Mouse (Mus musculus) limb, embryonic 14.5 days (tissue): ENCODE results near the gene Gjd3. TPM values are rescaled to one million over a fixed set of nuclear protein-coding genes. Genes with fewer than 3 reads are reported as not detected.
"Not testable (repeated sequence)": the region's sequence is repeated elsewhere in the genome, so short reads cannot be mapped to it uniquely, and the experiment has no call there.

Source experiments
- ATAC-seq: fragments of 200-750 bp; cut with Nextera tagmentation; 2 replicates; pipeline ENCODE4 v1.8.0; 2017; ENCODE audit warnings: low read depth, moderate number of reproducible peaks, moderate TSS enrichment; ENCODE audit not compliant: low FRiP score
- DNase-seq: peaks from one replicate; pipeline ENCODE4 v3.0.0-alpha.2; 2015; ENCODE audit warnings: low spot score
- H3K27ac ChIP-seq: fragments of 300-500 bp; sonication (generic); replicated peaks from 2 replicates; pipeline ENCODE4 v1.5.1; 2014; ENCODE audit warnings: low read depth, mild to moderate bottlenecking, low read length, moderate library complexity, mixed read lengths
- H3K27me3 ChIP-seq: fragments of 300-500 bp; sonication (generic); 2 replicates; pipeline ENCODE4 v1.6.1; 2014; ENCODE audit warnings: low read length, mixed read lengths; ENCODE audit not compliant: control insufficient read depth, insufficient read depth
- H3K36me3 ChIP-seq: fragments of 300-500 bp; sonication (generic); 2 replicates; pipeline ENCODE4 v1.6.1; 2014; ENCODE audit warnings: mild to moderate bottlenecking, low read length, moderate library complexity, mixed read lengths; ENCODE audit not compliant: control insufficient read depth, insufficient read depth
- H3K4me1 ChIP-seq: fragments of 300-500 bp; sonication (generic); 2 replicates; pipeline ENCODE4 v1.6.1; 2014; ENCODE audit warnings: antibody characterized with exemption, low read length, mixed read lengths; ENCODE audit not compliant: control insufficient read depth, insufficient read depth
- H3K4me2 ChIP-seq: fragments of 300-500 bp; sonication (generic); replicated peaks from 2 replicates; pipeline ENCODE4 v1.6.1; 2014; ENCODE audit warnings: low read depth, mild to moderate bottlenecking, low read length, moderate library complexity; ENCODE audit not compliant: severe bottlenecking
- H3K4me3 ChIP-seq: fragments of 300-500 bp; sonication (generic); replicated peaks from 2 replicates; pipeline ENCODE4 v1.5.1; 2014; ENCODE audit warnings: low read length
- H3K9ac ChIP-seq: fragments of 300-500 bp; sonication (generic); 2 replicates; pipeline ENCODE4 v1.6.1; 2014; ENCODE audit warnings: mild to moderate bottlenecking, low read depth, low read length, moderate library complexity; ENCODE audit not compliant: severe bottlenecking
- H3K9me3 ChIP-seq: fragments of 300-500 bp; sonication (generic); 2 replicates; pipeline ENCODE4 v1.6.1; 2016; ENCODE audit warnings: low read length; ENCODE audit not compliant: control insufficient read depth
- POLR2A ChIP-seq: fragments of 200-500 bp; IDR thresholded peaks from 2 replicates; pipeline ENCODE4 v1.8.0; 2012; ENCODE audit warnings: inconsistent platforms, mild to moderate bottlenecking, moderate library complexity, borderline replicate concordance; ENCODE audit not compliant: insufficient read depth, insufficient read length; ENCODE audit errors: extremely low read depth
- WGBS: fragments of 180-500 bp; shearing (Covaris S2); extraction: QIAGEN DNeasy Blood & Tissue Kit; methylation state at CpG from one replicate; pipeline ENCODE4 v1.1.7; 2014; 5-methylcytosine and 5-hydroxymethylcytosine counted together
- polyA plus RNA-seq, 2 experiments: library from polyadenylated mRNA; depleted of rRNA in 1 of 2; stranded (reverse) in 1 of 2; unstranded in 1 of 2; fragments of >200 nt; fragmentation: Nextera tagmentation in 1 of 2; extraction: Ambion mirVana in 1 of 2; gene quantifications; 2 replicates each; pipeline versions ENCODE4 v1.2.1 to v1.2.3; 2012 to 2014

The Gjd3 gene
- polyA plus RNA-seq, 2 experiments, result 0.45 to 1.3 TPM

DNA sequence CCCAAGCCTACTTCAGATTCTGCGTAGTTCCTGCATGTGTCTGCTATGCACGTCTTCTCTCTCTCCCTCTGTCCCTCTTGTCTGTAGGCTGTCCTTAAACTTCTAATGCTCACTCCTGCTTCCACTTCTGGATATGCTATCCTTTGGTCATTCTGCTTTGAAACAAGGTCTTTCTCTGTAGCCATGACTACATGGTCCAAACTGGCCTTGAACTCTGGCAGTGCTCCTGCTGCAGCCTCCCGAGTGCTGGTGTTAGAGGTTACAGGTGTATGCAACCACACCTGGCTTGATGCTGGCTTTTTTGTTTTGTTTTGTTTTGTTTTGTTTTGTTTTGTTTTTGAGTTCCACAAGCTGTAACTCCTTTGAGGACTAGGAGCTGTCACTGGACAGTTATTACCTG, 48.4 kb downstream of the Gjd3 start:
- no peaks in the 10 kb centered on the region for H3K9me3 ChIP-seq
- H3K4me1 ChIP-seq, result peaks cover 83% of the 10 kb centered on the region

DNA sequence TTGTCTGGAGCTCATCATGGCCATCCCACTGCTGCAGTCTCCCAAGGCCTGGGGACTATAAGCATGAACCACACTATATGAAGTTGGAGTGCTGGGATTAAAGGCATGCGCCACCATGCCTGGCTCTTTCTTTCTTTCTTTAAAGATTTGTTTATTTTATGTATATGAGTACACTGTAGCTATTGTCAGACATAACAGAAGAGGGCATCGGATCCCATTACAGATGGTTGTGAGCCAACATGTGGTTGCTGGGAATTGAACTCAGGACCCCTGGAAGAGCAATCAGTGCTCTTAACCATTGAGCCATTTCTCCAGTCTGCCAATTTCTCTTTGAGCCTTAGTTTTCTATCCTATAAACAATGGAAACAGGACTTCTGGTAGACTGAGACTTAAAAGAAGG, 49.0 kb downstream of the Gjd3 start:
- WGBS, result 88% methylated on average over 2 of the region's 2 CpGs
- not testable (repeated sequence) for H3K27me3 ChIP-seq, H3K9me3 ChIP-seq, H3K27ac ChIP-seq, DNase-seq, ATAC-seq, H3K9ac ChIP-seq, H3K4me3 ChIP-seq, H3K36me3 ChIP-seq
- Histone ChIP-seq H3K4me1 (peaks cover 83% of the 10 kb centered on the region), H3K4me2 (peak overlapping the region; percentile 82; the same call in 1 of the 2 replicates)

More for the DNA sequence above, 48.4 kb downstream of the Gjd3 start:
- Histone ChIP-seq H3K36me3 (0 out of 2 replicates have a peak, but pooled peaks cover 3% of the 10 kb centered on the region), H3K4me2 (no peak overlapping the region), H3K27ac (no peak overlapping the region; the same call in 1 of the 2 replicates), H3K9ac (no peak overlapping the region), H3K4me3 (no peak overlapping the region), H3K27me3 (no peaks in the 10 kb centered on the region)
- ATAC-seq (no peak), DNase-seq (no peak)
- TF ChIP-seq POLR2A, result no peak
- WGBS, result 85% methylated on average over 3 of the region's 3 CpGs

DNA sequence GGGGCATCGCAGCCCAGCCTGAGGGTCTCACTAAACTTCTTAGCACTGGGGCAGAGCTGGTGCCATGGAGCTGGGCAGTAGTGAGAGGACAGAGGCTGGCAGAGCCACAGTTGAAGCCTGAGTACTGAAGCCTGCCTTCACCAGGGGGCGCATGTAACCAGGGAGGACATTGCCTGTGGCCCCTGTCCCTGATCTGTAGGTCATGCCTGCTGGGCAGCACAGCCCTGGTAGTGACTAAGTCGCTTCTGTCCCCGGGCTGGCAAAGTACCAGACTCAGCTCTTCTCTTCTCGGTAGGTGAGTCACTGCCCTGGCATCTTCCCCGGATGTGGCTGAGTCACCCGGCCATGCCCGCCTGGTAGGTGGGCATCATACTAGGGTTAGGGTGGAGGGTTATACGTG, 49.7 kb downstream of the Gjd3 start:
- peak overlapping the region; percentile 82 for H3K4me2 ChIP-seq
- H3K27me3 ChIP-seq, result no peaks in the 10 kb centered on the region
- DNase-seq (no peak), ATAC-seq (no peak)
- peak overlapping the region; percentile 18 for H3K4me3 ChIP-seq
- peaks cover 83% of the 10 kb centered on the region for H3K4me1 ChIP-seq
- H3K9ac ChIP-seq, result peak overlapping the region; percentile 12; the same call in 1 of the 2 replicates
- H3K36me3 ChIP-seq, result 0 out of 2 replicates have a peak, but pooled peaks cover 3% of the 10 kb centered on the region
- no peaks in the 10 kb centered on the region for H3K9me3 ChIP-seq
- TF ChIP-seq POLR2A, result no peak
- H3K27ac ChIP-seq, result peak overlapping the region; percentile 63
- WGBS, result 48% methylated on average over 9 of the region's 9 CpGs

DNA sequence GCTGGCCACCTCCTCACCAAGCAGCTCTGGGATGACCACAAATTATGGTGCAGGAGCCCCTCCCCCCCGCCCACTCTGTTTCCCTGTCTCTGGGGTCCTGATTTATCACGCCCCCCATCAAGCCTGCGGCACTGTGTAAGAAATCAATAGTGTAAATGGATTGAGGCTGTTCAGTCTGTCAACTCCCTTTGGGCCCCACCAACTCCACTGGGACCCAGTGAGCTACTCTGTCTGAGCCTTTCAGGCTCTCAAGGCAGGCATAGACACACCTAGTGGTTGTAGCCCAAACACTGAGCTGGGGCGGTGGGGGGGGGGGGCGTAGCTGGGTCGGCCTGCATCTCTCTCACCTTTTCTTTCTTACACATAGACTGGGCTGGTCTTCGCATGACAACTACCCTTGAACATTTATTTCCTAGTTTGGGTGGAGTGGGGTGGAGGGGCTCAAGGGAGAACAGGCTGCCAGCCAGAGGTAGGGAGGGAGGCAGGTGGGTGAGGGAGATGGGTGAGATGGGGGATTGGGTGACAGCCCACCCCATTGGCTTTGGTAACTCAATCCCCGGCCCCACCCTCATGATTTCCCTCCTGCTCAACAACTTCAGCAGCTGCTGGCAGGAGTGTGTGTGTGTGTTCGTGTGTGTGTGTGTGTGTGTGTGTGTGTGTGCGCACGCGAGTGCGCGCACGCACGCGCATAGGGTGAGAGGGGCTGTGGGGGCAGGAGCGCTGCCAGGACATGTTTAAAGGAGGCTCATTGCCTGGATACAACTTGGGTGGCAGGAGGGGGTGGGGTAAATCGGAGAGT, 50.3 kb downstream of the Gjd3 start:
- H3K4me1 ChIP-seq, result peaks cover 84% of the 10 kb centered on the region
- H3K9ac ChIP-seq, result peak overlapping the region; percentile 12; the same call in 1 of the 2 replicates
- H3K27ac ChIP-seq, result peak overlapping the region; percentile 83
- no peaks in the 10 kb centered on the region for H3K9me3 ChIP-seq
- 8% methylated on average over 14 of the region's 19 CpGs for WGBS
- H3K27me3 ChIP-seq, result no peaks in the 10 kb centered on the region
- peak overlapping the region; percentile 82 for H3K4me2 ChIP-seq
- H3K36me3 ChIP-seq, result 0 out of 2 replicates have a peak, but pooled peaks cover 3% of the 10 kb centered on the region
- no peak for TF ChIP-seq POLR2A
- no peak for ATAC-seq
- H3K4me3 ChIP-seq, result peak overlapping the region; percentile 18
- DNase-seq, result peak; percentile 76

Other genes starting within 250 kb of the Gjd3 start
- 149 and 157 TPM in 2 replicates for gene Thra, start 242.4 kb downstream of the Gjd3 start, polyA plus RNA-seq (2012; rRNA removed)
- 55.9 and 63.2 TPM in 2 replicates for gene Thra, start 242.4 kb downstream of the Gjd3 start, polyA plus RNA-seq (2014; fragmentation: Nextera tagmentation; extraction: Ambion mirVana)
- gene Nr1d1, start 207.7 kb downstream of the Gjd3 start, polyA plus RNA-seq (2012; rRNA removed), result 1.8 and 2.5 TPM in 2 replicates
- gene Nr1d1, start 207.7 kb downstream of the Gjd3 start, polyA plus RNA-seq (2014; fragmentation: Nextera tagmentation; extraction: Ambion mirVana), result 1.2 and 1.4 TPM in 2 replicates
- gene Msl1, start 187.5 kb downstream of the Gjd3 start, polyA plus RNA-seq (2012; rRNA removed), result 76.9 and 81.1 TPM in 2 replicates
- gene Msl1, start 187.5 kb downstream of the Gjd3 start, polyA plus RNA-seq (2014; fragmentation: Nextera tagmentation; extraction: Ambion mirVana), result 19.8 and 23.5 TPM in 2 replicates
- 52.4 and 56.8 TPM in 2 replicates for gene Casc3, start 178.1 kb downstream of the Gjd3 start, polyA plus RNA-seq (2012; rRNA removed)
- 34.1 and 40.4 TPM in 2 replicates for gene Casc3, start 178.1 kb downstream of the Gjd3 start, polyA plus RNA-seq (2014; fragmentation: Nextera tagmentation; extraction: Ambion mirVana)
- 31.4 and 41.8 TPM in 2 replicates for gene Rapgefl1, start 146.2 kb downstream of the Gjd3 start, polyA plus RNA-seq (2012; rRNA removed)
- gene Rapgefl1, start 146.2 kb downstream of the Gjd3 start, polyA plus RNA-seq (2014; fragmentation: Nextera tagmentation; extraction: Ambion mirVana), result 8.8 and 8.9 TPM in 2 replicates
- gene Wipf2, start 119.4 kb downstream of the Gjd3 start, polyA plus RNA-seq (2012; rRNA removed), result 10.5 and 11.4 TPM in 2 replicates
- 4.7 and 4.9 TPM in 2 replicates for gene Wipf2, start 119.4 kb downstream of the Gjd3 start, polyA plus RNA-seq (2014; fragmentation: Nextera tagmentation; extraction: Ambion mirVana)
- gene Cdc6, start 75.2 kb downstream of the Gjd3 start, polyA plus RNA-seq (2012; rRNA removed), result 13.1 and 15.6 TPM in 2 replicates
- gene Cdc6, start 75.2 kb downstream of the Gjd3 start, polyA plus RNA-seq (2014; fragmentation: Nextera tagmentation; extraction: Ambion mirVana), result 25.2 and 25.8 TPM in 2 replicates
- 39.8 and 57.0 TPM in 2 replicates for gene Rara, start 55.2 kb downstream of the Gjd3 start, polyA plus RNA-seq (2012; rRNA removed)
- 52.4 and 58.3 TPM in 2 replicates for gene Rara, start 55.2 kb downstream of the Gjd3 start, polyA plus RNA-seq (2014; fragmentation: Nextera tagmentation; extraction: Ambion mirVana)
- gene Top2a, start 41.2 kb upstream of the Gjd3 start, polyA plus RNA-seq (2012; rRNA removed), result 98.2 and 134 TPM in 2 replicates
- gene Top2a, start 41.2 kb upstream of the Gjd3 start, polyA plus RNA-seq (2014; fragmentation: Nextera tagmentation; extraction: Ambion mirVana), result 205 and 209 TPM in 2 replicates
- gene Igfbp4, start 58.2 kb upstream of the Gjd3 start, polyA plus RNA-seq (2012; rRNA removed), result 942 and 1,029 TPM in 2 replicates
- 1,086 and 1,234 TPM in 2 replicates for gene Igfbp4, start 58.2 kb upstream of the Gjd3 start, polyA plus RNA-seq (2014; fragmentation: Nextera tagmentation; extraction: Ambion mirVana)
- gene Tns4, start 106.3 kb upstream of the Gjd3 start, polyA plus RNA-seq (2012; rRNA removed), result 1.6 and 1.7 TPM in 2 replicates
- 1.5 and 2.5 TPM in 2 replicates for gene Tns4, start 106.3 kb upstream of the Gjd3 start, polyA plus RNA-seq (2014; fragmentation: Nextera tagmentation; extraction: Ambion mirVana)
- gene Ccr7, start 172.1 kb upstream of the Gjd3 start, polyA plus RNA-seq (2012; rRNA removed), result 0.65 and 0.99 TPM in 2 replicates
- gene Ccr7, start 172.1 kb upstream of the Gjd3 start, polyA plus RNA-seq (2014; fragmentation: Nextera tagmentation; extraction: Ambion mirVana), result 0.84 and 0.94 TPM in 2 replicates
- 106 and 180 TPM in 2 replicates for gene Smarce1, start 248.0 kb upstream of the Gjd3 start, polyA plus RNA-seq (2012; rRNA removed)
- gene Smarce1, start 248.0 kb upstream of the Gjd3 start, polyA plus RNA-seq (2014; fragmentation: Nextera tagmentation; extraction: Ambion mirVana), result 154 and 166 TPM in 2 replicates